In the genomic region with DNA sequence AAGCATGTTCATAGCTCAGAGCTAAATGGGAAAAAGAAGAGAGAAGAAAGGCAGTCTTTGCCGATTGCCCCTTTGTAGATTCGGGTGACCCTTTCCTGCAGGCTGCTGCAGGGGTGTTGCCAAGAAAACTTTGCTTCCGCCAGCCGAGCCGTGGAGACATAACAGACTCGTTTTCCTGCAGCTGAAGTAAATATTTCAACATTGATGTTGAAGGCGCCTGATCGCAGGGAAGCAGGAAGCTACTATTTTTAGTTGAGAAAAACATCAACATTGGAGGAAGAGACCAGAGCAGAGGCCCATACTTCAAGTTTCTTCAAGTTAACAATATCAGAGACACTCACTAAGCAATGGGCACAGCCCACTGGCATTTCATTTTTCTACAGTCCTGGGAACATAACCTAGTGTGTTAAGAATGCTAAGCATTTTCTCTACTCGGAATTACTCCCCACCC, we compare ENCODE assay signal across 9 mouse cellular contexts.
DNase-seq lines count a peak whose midpoint lies in the region; ATAC-seq and TF ChIP-seq lines count a peak whose summit lies in the region.
"Had no signal": no experiment of that assay in that cellular context is flagged by ENCODE, and none has a peak within 500 bp of the region (broad histone marks: within the 10 kb centered on the region; RNA-seq: fewer than 3 reads in every experiment).

No protein-coding gene starts in this region.

- intact Hi-C loops in heart, postnatal 14 days (cut with DNase I) = no loop called here

- ATAC-seq in embryonic facial prominence, embryonic 14.5 days (ENCODE audit: low read depth) = 0 out of 2 replicates have a peak, but pooled peaks have one; percentile 47
- ATAC-seq in megakaryocyte-erythroid progenitor cell, adult 5-6 weeks (replicated peaks; ENCODE audit: low FRiP score, low TSS enrichment, poor library complexity, severe bottlenecking) = no peak

- no peak for TF ChIP-seq CTCF in layer of hippocampus, adult 2 months (conservative IDR thresholded peaks at IDR 0.05)

- no peak for DNase-seq in layer of hippocampus, adult 2 months (ENCODE audit: low spot score in 2 of 2)
- DNase-seq in layer of hippocampus, postnatal 10 days (ENCODE audit: low spot score in 2 of 2) = no peak
- peak; percentile 88 for DNase-seq in embryonic facial prominence, embryonic 14.5 days (ENCODE audit: low spot score)
- DNase-seq in heart, postnatal 14 days = peak; percentile 71 to 75
- no peak for DNase-seq in limb, embryonic 10.5 days (ENCODE audit: low spot score)
- DNase-seq in mesoderm, embryonic 11.5 days (ENCODE audit: low read depth, low spot score) = peak; percentile 36
- DNase-seq in thymus, postnatal 14 days = peak; percentile 56

- peak overlapping the region; percentile 85 for H3K27ac ChIP-seq in layer of hippocampus, adult 2 months
- peak overlapping the region; percentile 45 for H3K27ac ChIP-seq in embryonic facial prominence, embryonic 14.5 days (replicated peaks; ENCODE audit: low read depth, low read length)
- peak overlapping the region; percentile 43; the same call in 1 of the 2 replicates for H3K27ac ChIP-seq in limb, embryonic 10.5 days

- no peak overlapping the region for H3K4me2 ChIP-seq in embryonic facial prominence, embryonic 14.5 days (ENCODE audit: low read depth, low read length)

- H3K9me3 ChIP-seq in embryonic facial prominence, embryonic 14.5 days (ENCODE audit: control insufficient read depth, low read length) = no peaks in the 10 kb centered on the region
- no peaks in the 10 kb centered on the region for H3K9me3 ChIP-seq in limb, embryonic 10.5 days (replicated peaks)
- H3K9me3 ChIP-seq: G1E had no signal

- 11% methylated on average over 9 of the region's 9 CpGs for WGBS in embryonic facial prominence, embryonic 14.5 days
- WGBS in limb, embryonic 10.5 days = 58% methylated on average over 9 of the region's 9 CpGs

- no peak overlapping the region for H3K9ac ChIP-seq in embryonic facial prominence, embryonic 14.5 days (ENCODE audit: low read depth, low read length)

- H3K27me3 ChIP-seq in embryonic facial prominence, embryonic 14.5 days (replicated peaks; ENCODE audit: control insufficient read depth, insufficient read depth, low read length) = no peaks in the 10 kb centered on the region
- no peaks in the 10 kb centered on the region for H3K27me3 ChIP-seq in limb, embryonic 10.5 days (ENCODE audit: low read depth, poor library complexity, severe bottlenecking)

- H3K36me3 ChIP-seq in embryonic facial prominence, embryonic 14.5 days (ENCODE audit: control insufficient read depth, insufficient read depth, low read length) = no peaks in the 10 kb centered on the region
- H3K36me3 ChIP-seq in limb, embryonic 10.5 days = no peaks in the 10 kb centered on the region
- H3K36me3 ChIP-seq: G1E had no signal

- peaks cover 20% of the 10 kb centered on the region for H3K4me1 ChIP-seq in embryonic facial prominence, embryonic 14.5 days (ENCODE audit: control insufficient read depth, insufficient read depth, low read length)
- H3K4me1 ChIP-seq in limb, embryonic 10.5 days = peaks cover 19% of the 10 kb centered on the region

- no peak overlapping the region for H3K4me3 ChIP-seq in layer of hippocampus, adult 2 months
- H3K4me3 ChIP-seq in embryonic facial prominence, embryonic 14.5 days (ENCODE audit: low read depth, low read length) = no peak overlapping the region
- H3K4me3 ChIP-seq in limb, embryonic 10.5 days = no peak overlapping the region

Comparison
In these comparisons a context has a peak if more than half of its experiments do, and no peak if none do; other contexts are left out.
1. DNase-seq: peak in embryonic facial prominence, embryonic 14.5 days (single experiment), heart, postnatal 14 days (2 of 2), mesoderm, embryonic 11.5 days (single experiment) and thymus, postnatal 14 days (single experiment); none in layer of hippocampus, adult 2 months (0 of 2), layer of hippocampus, postnatal 10 days (0 of 2) and limb, embryonic 10.5 days (single experiment).
2. Peak in every context shown above with its lines, with median percentiles within 50 percentile points of each other: H3K27ac ChIP-seq.